15 mouse cellular contexts compared by ENCODE assay signal in genomic region chr4:59558096-59558720, GRCm38 (mm10). TPM values are rescaled to one million over a fixed set of nuclear protein-coding genes. Genes with fewer than 3 reads are reported as not detected.
A peak's percentile ranks its signal among the peaks of the same experiment; 100 is the strongest.
DNase-seq lines count a peak whose midpoint lies in the region; ATAC-seq and TF ChIP-seq lines count a peak whose summit lies in the region.
"Had no signal": no experiment of that assay in that cellular context is flagged by ENCODE, and none has a peak within 500 bp of the region (broad histone marks: within the 10 kb centered on the region; RNA-seq: fewer than 3 reads in every experiment).

No protein-coding gene starts in this region.

- no peak for TF ChIP-seq CTCF in liver, embryonic 14.5 days (IDR thresholded peaks at IDR 0.05; ENCODE audit: low read depth)

- H3K4me3 ChIP-seq in liver, embryonic 14.5 days (ENCODE audit: insufficient read depth in 1 of 2, low read depth in 2 of 2, low read length in 2 of 2): no peak overlapping the region
- no peak overlapping the region for H3K4me3 ChIP-seq in hindbrain, embryonic 11.5 days (ENCODE audit: low read depth, low read length)
- H3K4me3 ChIP-seq in hindbrain, embryonic 14.5 days (replicated peaks; ENCODE audit: low read length): no peak overlapping the region
- no peak overlapping the region for H3K4me3 ChIP-seq in heart, embryonic 11.5 days (ENCODE audit: low read depth, low read length)
- H3K4me3 ChIP-seq: hindbrain, embryonic 12.5 days; left cerebral cortex, adult 2 months; limb, embryonic 13.5 days; midbrain, embryonic 13.5 days; neural tube, embryonic 13.5 days had no signal

- no peaks in the 10 kb centered on the region for H3K9me3 ChIP-seq in liver, embryonic 14.5 days (ENCODE audit: control insufficient read depth, low read length)
- no peaks in the 10 kb centered on the region for H3K9me3 ChIP-seq in hindbrain, embryonic 11.5 days (ENCODE audit: control insufficient read depth, low read length)
- no peaks in the 10 kb centered on the region for H3K9me3 ChIP-seq in hindbrain, embryonic 14.5 days (ENCODE audit: control insufficient read depth, low read length)
- no peaks in the 10 kb centered on the region for H3K9me3 ChIP-seq in heart, embryonic 11.5 days (replicated peaks; ENCODE audit: control insufficient read depth, low read length)
- H3K9me3 ChIP-seq: hindbrain, embryonic 12.5 days; limb, embryonic 13.5 days; midbrain, embryonic 13.5 days; neural tube, embryonic 13.5 days had no signal

- peak; percentile 53; the same call in 1 of the 2 replicates for ATAC-seq in liver, embryonic 14.5 days (ENCODE audit: insufficient read depth)
- no peak for ATAC-seq in hindbrain, embryonic 11.5 days (ENCODE audit: low FRiP score)
- no peak for ATAC-seq in hindbrain, embryonic 14.5 days (ENCODE audit: low FRiP score)
- ATAC-seq in heart, embryonic 11.5 days (replicated peaks; ENCODE audit: insufficient number of reproducible peaks, low FRiP score, low TSS enrichment): no peak
- ATAC-seq: intestine, embryonic 16.5 days; midbrain, embryonic 13.5 days had no signal

- WGBS in liver, embryonic 14.5 days (ENCODE audit: insufficient replicate concordance): 52% methylated on average over 6 of the region's 6 CpGs
- WGBS in hindbrain, embryonic 11.5 days: 75% methylated on average over 6 of the region's 6 CpGs
- 75% methylated on average over 6 of the region's 6 CpGs for WGBS in hindbrain, embryonic 14.5 days
- WGBS in heart, embryonic 11.5 days (ENCODE audit: insufficient replicate concordance): 63% methylated on average over 6 of the region's 6 CpGs

- peaks cover 9 to 18% of the 10 kb centered on the region in 2 experiments for H3K4me1 ChIP-seq in liver, embryonic 14.5 days (replicated peaks; ENCODE audit: control insufficient read depth in 2 of 2, insufficient read depth in 2 of 2, low read length in 1 of 2)
- H3K4me1 ChIP-seq in hindbrain, embryonic 11.5 days (replicated peaks; ENCODE audit: control insufficient read depth, insufficient read depth, low read length): no peaks in the 10 kb centered on the region
- no peaks in the 10 kb centered on the region for H3K4me1 ChIP-seq in hindbrain, embryonic 14.5 days (replicated peaks; ENCODE audit: control insufficient read depth, insufficient read depth, low read length)
- 0 out of 2 replicates have a peak, but pooled peaks cover 2% of the 10 kb centered on the region for H3K4me1 ChIP-seq in heart, embryonic 11.5 days (ENCODE audit: control insufficient read depth, insufficient read depth, low read length)
- H3K4me1 ChIP-seq: hindbrain, embryonic 12.5 days; limb, embryonic 13.5 days; midbrain, embryonic 13.5 days; neural tube, embryonic 13.5 days had no signal

- no peak overlapping the region for H3K4me2 ChIP-seq in liver, embryonic 14.5 days (ENCODE audit: low read depth)
- H3K4me2 ChIP-seq in hindbrain, embryonic 11.5 days (replicated peaks; ENCODE audit: low read depth, low read length): no peak overlapping the region
- no peak overlapping the region for H3K4me2 ChIP-seq in hindbrain, embryonic 14.5 days (replicated peaks)
- no peak overlapping the region for H3K4me2 ChIP-seq in heart, embryonic 11.5 days
- H3K4me2 ChIP-seq: hindbrain, embryonic 12.5 days; limb, embryonic 13.5 days; midbrain, embryonic 13.5 days; neural tube, embryonic 13.5 days had no signal

- no peaks in the 10 kb centered on the region for H3K36me3 ChIP-seq in liver, embryonic 14.5 days (replicated peaks; ENCODE audit: control insufficient read depth, insufficient read depth, low read depth)
- H3K36me3 ChIP-seq in hindbrain, embryonic 11.5 days (ENCODE audit: control insufficient read depth, insufficient read depth, low read length): no peaks in the 10 kb centered on the region
- H3K36me3 ChIP-seq in hindbrain, embryonic 14.5 days (replicated peaks; ENCODE audit: control insufficient read depth, insufficient read depth): no peaks in the 10 kb centered on the region
- no peaks in the 10 kb centered on the region for H3K36me3 ChIP-seq in heart, embryonic 11.5 days (ENCODE audit: control insufficient read depth, insufficient read depth, low read length)
- H3K36me3 ChIP-seq: hindbrain, embryonic 12.5 days; limb, embryonic 13.5 days; midbrain, embryonic 13.5 days; neural tube, embryonic 13.5 days had no signal

- no peaks in the 10 kb centered on the region; the same call in 1 of the 2 replicates for H3K27me3 ChIP-seq in liver, embryonic 14.5 days (ENCODE audit: control insufficient read depth, insufficient read depth, low read length)
- H3K27me3 ChIP-seq in hindbrain, embryonic 11.5 days (ENCODE audit: control insufficient read depth, insufficient read depth, low read length): no peaks in the 10 kb centered on the region
- H3K27me3 ChIP-seq in hindbrain, embryonic 14.5 days (ENCODE audit: control insufficient read depth, insufficient read depth, low read length): no peaks in the 10 kb centered on the region
- H3K27me3 ChIP-seq in heart, embryonic 11.5 days (ENCODE audit: control insufficient read depth, insufficient read depth, low read length): no peaks in the 10 kb centered on the region
- H3K27me3 ChIP-seq: hindbrain, embryonic 12.5 days; limb, embryonic 13.5 days; midbrain, embryonic 13.5 days; neural tube, embryonic 13.5 days had no signal

- no peak overlapping the region for H3K9ac ChIP-seq in liver, embryonic 14.5 days (replicated peaks)
- H3K9ac ChIP-seq in hindbrain, embryonic 11.5 days (ENCODE audit: low read depth, low read length): no peak overlapping the region
- no peak overlapping the region for H3K9ac ChIP-seq in hindbrain, embryonic 14.5 days
- H3K9ac ChIP-seq in heart, embryonic 11.5 days (ENCODE audit: low read depth, low read length): no peak overlapping the region
- H3K9ac ChIP-seq: hindbrain, embryonic 12.5 days; limb, embryonic 13.5 days; midbrain, embryonic 13.5 days; neural tube, embryonic 13.5 days had no signal

- DNase-seq in ES-CJ7 (ENCODE audit: low read depth, low spot score): peak; percentile 66
- peak; percentile 80 for DNase-seq in R1 (ENCODE audit: low read depth, low spot score)
- peak; percentile 76 for DNase-seq in kidney, adult 9 months
- DNase-seq in liver, embryonic 14.5 days (ENCODE audit: low read depth in 3 of 3, low spot score in 3 of 3): no peak
- DNase-seq in hindbrain, embryonic 11.5 days (ENCODE audit: low spot score): no peak
- no peak for DNase-seq in hindbrain, embryonic 14.5 days (ENCODE audit: low spot score)
- DNase-seq: cerebellum, adult 8-10 months; lung, postnatal 4 days had no signal

- no peak for TF ChIP-seq EP300 in liver, embryonic 14.5 days (IDR thresholded peaks at IDR 0.05; ENCODE audit: low read depth)

- H3K27ac ChIP-seq in liver, embryonic 14.5 days: no peak overlapping the region
- no peak overlapping the region for H3K27ac ChIP-seq in hindbrain, embryonic 11.5 days (ENCODE audit: low read depth, low read length)
- no peak overlapping the region for H3K27ac ChIP-seq in hindbrain, embryonic 14.5 days
- H3K27ac ChIP-seq in heart, embryonic 11.5 days (ENCODE audit: low read depth, low read length): no peak overlapping the region
- H3K27ac ChIP-seq: hindbrain, embryonic 12.5 days; left cerebral cortex, adult 2 months; limb, embryonic 13.5 days; midbrain, embryonic 13.5 days; neural tube, embryonic 13.5 days had no signal

RNA-seq across cellular contexts. Expression of gene Ptbp3, which starts 9.0 kb away (rescaled TPM):
- 22.7 and 26.6 TPM in 2 replicates for polyA plus RNA-seq in liver, embryonic 14.5 days (2012; rRNA removed)
- polyA plus RNA-seq in liver, embryonic 14.5 days (2014; fragmentation: Nextera tagmentation; extraction: Ambion mirVana): 64.7 and 72.3 TPM in 2 replicates
- polyA plus RNA-seq in hindbrain, embryonic 11.5 days (2014; fragmentation: Nextera tagmentation; extraction: Ambion mirVana): 39.7 and 40.2 TPM in 2 replicates
- 24.9 and 25.6 TPM in 2 replicates for polyA plus RNA-seq in hindbrain, embryonic 14.5 days (2014; fragmentation: Nextera tagmentation; extraction: Ambion mirVana)
- 48.4 and 51.3 TPM in 2 replicates for polyA plus RNA-seq in heart, embryonic 11.5 days (2014; fragmentation: Nextera tagmentation; extraction: Ambion mirVana)

RNA-seq across cellular contexts. Expression of gene Hsdl2, which starts 23.2 kb away (rescaled TPM):
- polyA plus RNA-seq in liver, embryonic 14.5 days (2012; rRNA removed): 5.5 and 10.4 TPM in 2 replicates
- 16.3 and 17.6 TPM in 2 replicates for polyA plus RNA-seq in liver, embryonic 14.5 days (2014; fragmentation: Nextera tagmentation; extraction: Ambion mirVana)
- 39.4 and 42.0 TPM in 2 replicates for polyA plus RNA-seq in hindbrain, embryonic 11.5 days (2014; fragmentation: Nextera tagmentation; extraction: Ambion mirVana)
- polyA plus RNA-seq in hindbrain, embryonic 14.5 days (2014; fragmentation: Nextera tagmentation; extraction: Ambion mirVana): 38.1 and 41.7 TPM in 2 replicates
- 30.8 and 34.2 TPM in 2 replicates for polyA plus RNA-seq in heart, embryonic 11.5 days (2014; fragmentation: Nextera tagmentation; extraction: Ambion mirVana)

Comparison
In these comparisons a context has a peak if more than half of its experiments do, and no peak if none do; other contexts are left out.
1. DNase-seq: peak in ES-CJ7 (single experiment), R1 (single experiment) and kidney, adult 9 months (single experiment); none in liver, embryonic 14.5 days (0 of 3), hindbrain, embryonic 11.5 days (single experiment) and hindbrain, embryonic 14.5 days (single experiment).